Mouse (Mus musculus) megakaryocyte, adult 5-6 weeks (primary cell): Measurements from ENCODE around the gene Trak1. TPM values are rescaled to one million over a fixed set of nuclear protein-coding genes. Genes with fewer than 3 reads are reported as not detected.
"Not testable (repeated sequence)": the region's sequence is repeated elsewhere in the genome, so short reads cannot be mapped to it uniquely, and the experiment has no call there.

Experiments
- ATAC-seq: 2 replicates; pipeline ENCODE4 v1.8.0; 2016; ENCODE audit warnings: mild to moderate bottlenecking, inconsistent platforms; ENCODE audit not compliant: poor library complexity, severe bottlenecking
- total RNA-seq, 2 experiments: library from RNA; stranded (forward) in 1 of 2; stranded (reverse) in 1 of 2; fragments of 153-499, 151-499 nt in 1 of 2; fragments of 221-1000, 200-1000 nt in 1 of 2; gene quantifications; 2 replicates each; pipeline versions ENCODE4 v1.2.3 to v1.2.4; 2015 to 2017

Trak1 gene
- total RNA-seq, 2 experiments from 2014 or later: 20.0 to 25.0 TPM

GRCm38 (mm10) chr9:121315901-121316595 is 18.7 kb downstream of the Trak1 start:
- no peak for ATAC-seq

- ATAC-seq: peak; percentile 56
Measured at GRCm38 (mm10) chr9:121316621-121317405, 19.5 kb downstream of the Trak1 start.

GRCm38 (mm10) chr9:121319323-121319966 is 22.1 kb downstream of the Trak1 start:
- no peak for ATAC-seq

- ATAC-seq: no peak
Measured at GRCm38 (mm10) chr9:121320433-121320832, 23.1 kb downstream of the Trak1 start.

- ATAC-seq: no peak
Measured at GRCm38 (mm10) chr9:121321118-121321517, 23.8 kb downstream of the Trak1 start.

- no peak for ATAC-seq
Measured at GRCm38 (mm10) chr9:121322034-121322433, 24.7 kb downstream of the Trak1 start.

GRCm38 (mm10) chr9:121328342-121328741 is 31.0 kb downstream of the Trak1 start:
- not testable (repeated sequence) for ATAC-seq

- no peak for ATAC-seq
Measured at GRCm38 (mm10) chr9:121329181-121329580, 31.9 kb downstream of the Trak1 start.

GRCm38 (mm10) chr9:121330065-121330464 is 32.8 kb downstream of the Trak1 start:
- ATAC-seq: 0 out of 2 replicates have a peak, but pooled peaks have one; percentile 28

GRCm38 (mm10) chr9:121331438-121331837 is 34.1 kb downstream of the Trak1 start:
- ATAC-seq: 0 out of 2 replicates have a peak, but pooled peaks have one; percentile 26

- peak; percentile 74 for ATAC-seq
Measured at GRCm38 (mm10) chr9:121331878-121332630, 34.8 kb downstream of the Trak1 start.

GRCm38 (mm10) chr9:121333559-121333958 is 36.3 kb downstream of the Trak1 start:
- ATAC-seq: no peak

GRCm38 (mm10) chr9:121334311-121334851 is 37.1 kb downstream of the Trak1 start:
- no peak for ATAC-seq

- no peak for ATAC-seq
Measured at GRCm38 (mm10) chr9:121335568-121335967, 38.3 kb downstream of the Trak1 start.

- ATAC-seq: no peak
Measured at GRCm38 (mm10) chr9:121336324-121336946, 39.1 kb downstream of the Trak1 start.

- no peak for ATAC-seq
Measured at GRCm38 (mm10) chr9:121337216-121337937, 40.1 kb downstream of the Trak1 start.

GRCm38 (mm10) chr9:121337938-121338289 is 40.6 kb downstream of the Trak1 start:
- ATAC-seq: no peak

- ATAC-seq: no peak
Measured at GRCm38 (mm10) chr9:121341832-121342231, 44.5 kb downstream of the Trak1 start.

- no peak for ATAC-seq
Measured at GRCm38 (mm10) chr9:121342510-121343110, 45.3 kb downstream of the Trak1 start.
